Mouse (Mus musculus) G1E (cell line): ENCODE measurements around the gene Prrc2b. TPM values are rescaled to one million over a fixed set of nuclear protein-coding genes. Genes with fewer than 3 reads are reported as not detected.

Experiments used
- ATAC-seq: 2 replicates; pipeline ENCODE4 v1.8.0; 2016; ENCODE audit warnings: mild to moderate bottlenecking; ENCODE audit not compliant: insufficient number of reproducible peaks, poor library complexity, low FRiP score, severe bottlenecking; ENCODE audit errors: extremely low read depth
- DNase-seq: peaks from one replicate; pipeline ENCODE4 v3.0.0; 2012; ENCODE audit warnings: low spot score
- H3K27me3 ChIP-seq: 2 replicates; pipeline ENCODE4 v1.6.1; 2012; ENCODE audit warnings: mild to moderate bottlenecking, low read length, inconsistent platforms; ENCODE audit not compliant: insufficient read depth
- H3K36me3 ChIP-seq: replicated peaks from 2 replicates; pipeline ENCODE3; 2012; ENCODE audit warnings: mild to moderate bottlenecking, inconsistent platforms
- H3K4me1 ChIP-seq: 2 replicates; pipeline ENCODE4 v1.6.1; 2012; ENCODE audit warnings: low read depth, low read length, inconsistent platforms, mixed read lengths; ENCODE audit not compliant: insufficient read depth
- H3K4me3 ChIP-seq: 2 replicates; pipeline ENCODE4 v1.5.1; 2012; ENCODE audit warnings: low read depth, mild to moderate bottlenecking, inconsistent platforms, low read length, moderate library complexity, mixed read lengths
- H3K9me3 ChIP-seq: replicated peaks from 2 replicates; pipeline ENCODE4 v1.6.1; 2012; ENCODE audit warnings: inconsistent platforms
- CTCF ChIP-seq: IDR thresholded peaks from 2 replicates; pipeline ENCODE4 v1.5.1; 2012; ENCODE audit warnings: low read depth, low read length, inconsistent platforms, mixed read lengths
- GATA1 ChIP-seq: IDR thresholded peaks from 2 replicates; pipeline ENCODE4 v1.6.1; 2012; ENCODE audit warnings: borderline replicate concordance, low read length, inconsistent platforms, mixed read lengths
- GATA2 ChIP-seq: IDR thresholded peaks from 2 replicates; pipeline ENCODE4 v1.6.1; 2012; ENCODE audit warnings: low read depth, low read length, inconsistent platforms, borderline replicate concordance
- POLR2AphosphoS5 ChIP-seq: IDR thresholded peaks from 2 replicates; pipeline ENCODE4 v1.6.1; 2012; ENCODE audit warnings: low read depth, low read length, inconsistent platforms; ENCODE audit not compliant: insufficient replicate concordance
- TAL1 ChIP-seq: conservative IDR thresholded peaks from 2 replicates; pipeline ENCODE4 v1.6.1; 2012; ENCODE audit warnings: low read depth, low read length, inconsistent platforms, mixed read lengths
- polyA plus RNA-seq: library from polyadenylated mRNA; stranded (reverse); fragments of >175 nt; gene quantifications from 2 replicates; pipeline ENCODE4 v1.2.3, GENCODE M21; 2012
- total RNA-seq, 2 experiments: library from RNA; stranded (forward) in 1 of 2; stranded (reverse) in 1 of 2; fragments of 200-1000 nt in 1 of 2; fragments of >200 nt in 1 of 2; fragmentation: Nextera tagmentation in 1 of 2; gene quantifications; 2 replicates each; pipeline ENCODE4 v1.2.3; 2014 to 2017

The Prrc2b gene
- total and polyA plus RNA-seq, 3 experiments, result 17.1 to 147 (median 103) TPM

GRCm38 (mm10) chr2:32157328-32157727, 6.4 kb downstream of the Prrc2b start:
- H3K27me3 ChIP-seq, result no peaks in the 10 kb centered on the region
- ATAC-seq (no peak), DNase-seq (no peak)
- TF ChIP-seq POLR2AphosphoS5 (no peak), GATA1 (no peak)
- no peak overlapping the region for H3K4me3 ChIP-seq
- no peaks in the 10 kb centered on the region for H3K9me3 ChIP-seq
- H3K4me1 ChIP-seq, result peaks cover 73% of the 10 kb centered on the region
- peaks cover 78% of the 10 kb centered on the region for H3K36me3 ChIP-seq

GRCm38 (mm10) chr2:32158616-32159239, 7.8 kb downstream of the Prrc2b start:
- ATAC-seq (no peak), DNase-seq (no peak)
- no peak for TF ChIP-seq CTCF
- no peak for TF ChIP-seq GATA2
- TF ChIP-seq POLR2AphosphoS5, result no peak
- no peak for TF ChIP-seq GATA1
- TF ChIP-seq TAL1, result no peak
- Histone ChIP-seq H3K4me1 (peaks cover 72% of the 10 kb centered on the region), H3K27me3 (no peaks in the 10 kb centered on the region), H3K4me3 (no peak overlapping the region), H3K36me3 (peaks cover 86% of the 10 kb centered on the region), H3K9me3 (no peaks in the 10 kb centered on the region)

- Histone ChIP-seq H3K4me1 (peaks cover 73% of the 10 kb centered on the region), H3K36me3 (peaks cover 81% of the 10 kb centered on the region), H3K4me3 (no peak overlapping the region), H3K9me3 (no peaks in the 10 kb centered on the region), H3K27me3 (no peaks in the 10 kb centered on the region)
- no peak for DNase-seq
- no peak for ATAC-seq
- TF ChIP-seq GATA2, result no peak
- no peak for TF ChIP-seq GATA1
- no peak for TF ChIP-seq POLR2AphosphoS5
- TF ChIP-seq CTCF, result no peak
- TF ChIP-seq TAL1, result no peak
Observed at GRCm38 (mm10) chr2:32160525-32160924, 9.6 kb downstream of the Prrc2b start.

GRCm38 (mm10) chr2:32160967-32161366, 10.1 kb downstream of the Prrc2b start:
- no peak overlapping the region for H3K4me3 ChIP-seq
- TF ChIP-seq CTCF, result peak; percentile 49; the same call in 1 of the 2 replicates
- no peak for TF ChIP-seq GATA2
- peaks cover 72% of the 10 kb centered on the region for H3K4me1 ChIP-seq
- H3K27me3 ChIP-seq, result no peaks in the 10 kb centered on the region
- no peaks in the 10 kb centered on the region for H3K9me3 ChIP-seq
- no peak for DNase-seq
- no peak for ATAC-seq
- H3K36me3 ChIP-seq, result peaks cover 79% of the 10 kb centered on the region

- ATAC-seq, result no peak
- no peak overlapping the region; the same call in 1 of the 2 replicates for H3K4me3 ChIP-seq
- H3K36me3 ChIP-seq, result peaks cover 76% of the 10 kb centered on the region
- peaks cover 72% of the 10 kb centered on the region for H3K4me1 ChIP-seq
- no peak for TF ChIP-seq CTCF
- TF ChIP-seq GATA1, result no peak
- TF ChIP-seq TAL1, result no peak
- no peak for TF ChIP-seq POLR2AphosphoS5
- TF ChIP-seq GATA2, result no peak
- H3K9me3 ChIP-seq, result no peaks in the 10 kb centered on the region
- no peak for DNase-seq
- no peaks in the 10 kb centered on the region for H3K27me3 ChIP-seq
Observed at GRCm38 (mm10) chr2:32162102-32162501, 11.2 kb downstream of the Prrc2b start.

GRCm38 (mm10) chr2:32162646-32163045, 11.8 kb downstream of the Prrc2b start:
- Histone ChIP-seq H3K9me3 (no peaks in the 10 kb centered on the region), H3K4me1 (peaks cover 74% of the 10 kb centered on the region), H3K27me3 (no peaks in the 10 kb centered on the region), H3K36me3 (peaks cover 77% of the 10 kb centered on the region), H3K4me3 (no peak overlapping the region)
- TF ChIP-seq GATA2 (no peak), TAL1 (no peak), POLR2AphosphoS5 (no peak), CTCF (no peak), GATA1 (no peak)
- ATAC-seq, result no peak
- DNase-seq, result no peak

- Histone ChIP-seq H3K4me3 (no peak overlapping the region), H3K4me1 (peaks cover 78% of the 10 kb centered on the region), H3K9me3 (no peaks in the 10 kb centered on the region), H3K36me3 (peaks cover 78% of the 10 kb centered on the region), H3K27me3 (no peaks in the 10 kb centered on the region)
- ATAC-seq, result no peak
- no peak for DNase-seq
- no peak for TF ChIP-seq GATA2
- no peak for TF ChIP-seq POLR2AphosphoS5
- TF ChIP-seq GATA1, result no peak
- no peak for TF ChIP-seq CTCF
- no peak for TF ChIP-seq TAL1
Observed at GRCm38 (mm10) chr2:32163057-32163456, 12.2 kb downstream of the Prrc2b start.
